11 mouse cellular contexts compared by ENCODE assay signal in the genomic region with DNA sequence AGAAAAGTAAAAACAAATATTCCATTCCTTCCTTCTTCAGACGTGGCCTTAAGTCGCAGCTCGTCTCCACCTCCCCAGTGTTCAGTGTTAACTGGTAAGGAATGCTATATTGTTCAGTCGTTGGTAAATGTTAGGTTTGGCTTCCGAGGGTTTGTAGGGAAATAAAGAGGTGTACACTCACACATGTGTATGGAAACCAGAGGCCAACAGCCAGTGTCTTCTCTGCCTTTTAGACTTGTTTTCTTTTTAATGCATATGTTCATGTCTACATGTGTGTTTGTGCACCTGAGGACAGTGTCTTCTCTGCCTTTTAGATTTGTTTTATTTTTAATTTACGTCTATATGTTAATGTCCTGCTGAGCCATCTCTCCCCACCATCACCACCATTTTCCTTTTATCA. TPM values are rescaled to one million over a fixed set of nuclear protein-coding genes. Genes with fewer than 3 reads are reported as not detected.
DNase-seq lines count a peak whose midpoint lies in the region; ATAC-seq and TF ChIP-seq lines count a peak whose summit lies in the region.
"Had no signal": no experiment of that assay in that cellular context is flagged by ENCODE, and none has a peak within 500 bp of the region (broad histone marks: within the 10 kb centered on the region; RNA-seq: fewer than 3 reads in every experiment).

No protein-coding gene starts in this region.

- H3K9me3 ChIP-seq in heart, embryonic 15.5 days (replicated peaks), result no peaks in the 10 kb centered on the region
- H3K9me3 ChIP-seq in E14TG2a.4 (ENCODE audit: low read length), result peaks cover 32% of the 10 kb centered on the region
- peaks cover 3% of the 10 kb centered on the region for H3K9me3 ChIP-seq in forebrain, embryonic 11.5 days (ENCODE audit: control insufficient read depth, low read length)
- H3K9me3 ChIP-seq in limb, embryonic 15.5 days, result 0 out of 2 replicates have a peak, but pooled peaks cover 4% of the 10 kb centered on the region

- no peak overlapping the region for H3K4me3 ChIP-seq in heart, embryonic 15.5 days
- H3K4me3 ChIP-seq in E14TG2a.4 (replicated peaks; ENCODE audit: low read length), result peak overlapping the region; percentile 54
- no peak overlapping the region for H3K4me3 ChIP-seq in forebrain, embryonic 11.5 days (ENCODE audit: low read depth, low read length)
- no peak overlapping the region for H3K4me3 ChIP-seq in limb, embryonic 15.5 days

- H3K4me1 ChIP-seq in heart, embryonic 15.5 days (replicated peaks), result peaks cover 17% of the 10 kb centered on the region
- H3K4me1 ChIP-seq in E14TG2a.4 (replicated peaks; ENCODE audit: low read depth, low read length), result peaks cover 71% of the 10 kb centered on the region
- H3K4me1 ChIP-seq in forebrain, embryonic 11.5 days (replicated peaks; ENCODE audit: control insufficient read depth, insufficient read depth, low read length), result peaks cover 20% of the 10 kb centered on the region; the same call in 1 of the 2 replicates
- peaks cover 22% of the 10 kb centered on the region for H3K4me1 ChIP-seq in limb, embryonic 15.5 days

- H3K4me2 ChIP-seq in heart, embryonic 15.5 days, result no peak overlapping the region
- H3K4me2 ChIP-seq in forebrain, embryonic 11.5 days (ENCODE audit: low read depth, low read length, severe bottlenecking), result peak overlapping the region; percentile 37; the same call in 1 of the 2 replicates
- H3K4me2 ChIP-seq in limb, embryonic 15.5 days, result no peak overlapping the region

- no peak for TF ChIP-seq CTCF in E14TG2a.4 (conservative IDR thresholded peaks at IDR 0.05; ENCODE audit: low read length)

- no peak for DNase-seq in heart, adult 11 months
- no peak for DNase-seq in forebrain, embryonic 11.5 days (ENCODE audit: low spot score)
- no peak for DNase-seq in thymus, adult 18-20 months
- no peak for DNase-seq in adrenal gland, postnatal 10 days
- no peak for DNase-seq in B cell, adult 2 months
- DNase-seq: cerebellum, adult 2 months; kidney, adult 18-20 months; left cerebral cortex, postnatal 4 days had no signal

- H3K36me3 ChIP-seq in heart, embryonic 15.5 days, result no peaks in the 10 kb centered on the region
- H3K36me3 ChIP-seq in E14TG2a.4 (ENCODE audit: insufficient read depth, low read length), result peaks cover 21% of the 10 kb centered on the region
- no peaks in the 10 kb centered on the region for H3K36me3 ChIP-seq in forebrain, embryonic 11.5 days (ENCODE audit: control insufficient read depth, insufficient read depth, low read length)
- H3K36me3 ChIP-seq in limb, embryonic 15.5 days, result no peaks in the 10 kb centered on the region

- 59% methylated on average over 6 of the region's 6 CpGs for WGBS in heart, embryonic 15.5 days
- 10% methylated on average over 6 of the region's 6 CpGs for WGBS in forebrain, embryonic 11.5 days
- WGBS in limb, embryonic 15.5 days, result 43% methylated on average over 6 of the region's 6 CpGs

- no peaks in the 10 kb centered on the region for H3K27me3 ChIP-seq in heart, embryonic 15.5 days
- H3K27me3 ChIP-seq in E14TG2a.4 (ENCODE audit: insufficient read depth, low read length), result no peaks in the 10 kb centered on the region
- no peaks in the 10 kb centered on the region for H3K27me3 ChIP-seq in forebrain, embryonic 11.5 days (ENCODE audit: control insufficient read depth, insufficient read depth, low read length)
- no peaks in the 10 kb centered on the region for H3K27me3 ChIP-seq in limb, embryonic 15.5 days

- H3K27ac ChIP-seq in heart, embryonic 15.5 days, result peak overlapping the region; percentile 66; the same call in 1 of the 2 replicates
- peak overlapping the region; percentile 98 for H3K27ac ChIP-seq in forebrain, embryonic 11.5 days (ENCODE audit: low read depth, low read length)
- H3K27ac ChIP-seq in limb, embryonic 15.5 days, result 0 out of 2 replicates have a peak overlapping the region, but pooled peaks have one; percentile 23

- no peak for ATAC-seq in heart, embryonic 15.5 days (replicated peaks; ENCODE audit: insufficient number of reproducible peaks, insufficient read depth, low FRiP score, low read depth)
- ATAC-seq in forebrain, embryonic 11.5 days (replicated peaks; ENCODE audit: low FRiP score), result no peak
- ATAC-seq in limb, embryonic 15.5 days (ENCODE audit: insufficient number of reproducible peaks, low FRiP score, low TSS enrichment, low read depth), result no peak

- no peak overlapping the region for H3K9ac ChIP-seq in heart, embryonic 15.5 days
- peak overlapping the region; percentile 23; the same call in 1 of the 2 replicates for H3K9ac ChIP-seq in forebrain, embryonic 11.5 days (ENCODE audit: low read length)
- no peak overlapping the region for H3K9ac ChIP-seq in limb, embryonic 15.5 days

RNA-seq across cellular contexts. Expression of a gene that starts 29.1 kb away (rescaled TPM):
- polyA plus RNA-seq in heart, embryonic 15.5 days (2015; fragmentation: Nextera tagmentation; extraction: Ambion mirVana), result 3.1 and 4.2 TPM in 2 replicates
- 5.0 and 6.1 TPM in 2 replicates for polyA plus RNA-seq in forebrain, embryonic 11.5 days (2014; fragmentation: Nextera tagmentation; extraction: Ambion mirVana)
- 4.4 and 5.3 TPM in 2 replicates for polyA plus RNA-seq in limb, embryonic 15.5 days (2015; fragmentation: Nextera tagmentation; extraction: Ambion mirVana)
- total RNA-seq in adrenal gland, postnatal 10 days (2021), result 10 to 100 TPM; 22.9 to 23.6 TPM

Comparison
In these comparisons a context has a peak if more than half of its experiments do, and no peak if none do; other contexts are left out.
1. H3K27ac ChIP-seq: peak in every context shown above with its lines; median percentile 98 in forebrain, embryonic 11.5 days; 66 in heart, embryonic 15.5 days; 23 in limb, embryonic 15.5 days.